Mouse (Mus musculus) ES-Bruce4 (cell line): ENCODE measurements around the gene Ptcd1.

Source experiments
- CTCF ChIP-seq: IDR thresholded peaks from one replicate; pipeline ENCODE4 v1.8.1; 2011; ENCODE audit warnings: low read depth, low read length
- EP300 ChIP-seq: IDR thresholded peaks from 2 replicates; pipeline ENCODE4 v1.6.1; 2011; ENCODE audit warnings: low read depth, low read length; ENCODE audit not compliant: insufficient read depth
- POLR2A ChIP-seq: IDR thresholded peaks from one replicate; pipeline ENCODE4 v1.8.1; 2011; ENCODE audit warnings: low read length; ENCODE audit not compliant: insufficient read depth

DNA sequence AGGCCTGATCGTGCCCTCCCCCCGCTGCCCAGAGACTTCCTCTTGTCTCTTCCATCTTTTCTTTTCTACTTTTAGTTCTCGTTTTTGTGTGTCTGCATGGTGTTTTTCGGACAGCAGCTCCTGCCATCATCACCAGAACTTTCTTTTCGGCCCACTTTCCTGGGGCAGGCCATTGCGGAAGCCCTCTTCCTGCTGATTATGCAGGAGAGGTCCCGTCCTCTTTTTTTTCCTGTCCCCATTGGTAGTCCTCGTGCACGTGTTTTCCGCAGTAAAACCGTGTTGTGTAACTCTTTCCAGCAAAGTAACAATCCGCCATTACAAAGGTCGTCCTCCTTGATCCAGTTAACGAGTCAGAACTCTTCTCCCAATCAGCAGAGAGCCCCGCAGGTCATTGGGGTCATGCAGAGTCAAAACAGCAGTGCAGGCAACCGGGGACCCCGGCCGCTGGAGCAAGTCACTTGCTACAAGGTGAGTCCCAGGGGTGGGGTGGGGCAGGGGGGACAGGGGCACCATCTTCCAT lies 11.6 kb upstream of the Ptcd1 start:
- TF ChIP-seq POLR2A: no peak
- no peak for TF ChIP-seq EP300
- TF ChIP-seq CTCF: no peak
